Mouse (Mus musculus) layer of hippocampus, adult 11-12 months (tissue): ENCODE results near the gene Tgds.
"Not testable (repeated sequence)": the region's sequence is repeated elsewhere in the genome, so short reads cannot be mapped to it uniquely, and the experiment has no call there.

Experiments
- DNase-seq: peaks from one replicate; pipeline ENCODE4 v3.0.0; 2022; ENCODE audit warnings: low spot score

The Tgds gene

GRCm38 (mm10) chr14:118131931-118132641 lies 469 bp downstream of the Tgds start:
- DNase-seq = no peak

DNA sequence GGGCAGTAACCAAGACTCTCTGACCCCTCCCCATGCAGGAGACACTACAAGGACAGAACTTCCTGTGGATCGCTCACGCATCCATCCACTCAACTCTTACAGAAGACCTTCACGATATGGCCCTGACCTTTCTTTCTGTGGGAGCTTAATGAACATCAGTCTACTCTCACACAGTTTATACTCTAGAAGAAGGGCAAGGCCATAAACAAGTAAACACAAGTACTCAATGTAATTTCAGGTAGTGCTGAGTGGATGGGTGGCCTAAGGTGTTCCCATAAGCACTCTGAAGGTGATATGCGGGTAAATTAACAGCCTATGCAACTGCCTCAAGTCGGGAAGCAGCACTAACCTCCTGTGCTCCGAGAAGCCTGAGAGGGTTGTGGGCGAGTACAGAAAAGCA lies 1.1 kb downstream of the Tgds start:
- no peak for DNase-seq

- DNase-seq = no peak
These were observed 6.3 kb downstream of the Tgds start for GRCm38 (mm10) chr14:118126301-118126700.

- no peak for DNase-seq
These were observed 7.8 kb downstream of the Tgds start for GRCm38 (mm10) chr14:118124771-118125170.

DNA sequence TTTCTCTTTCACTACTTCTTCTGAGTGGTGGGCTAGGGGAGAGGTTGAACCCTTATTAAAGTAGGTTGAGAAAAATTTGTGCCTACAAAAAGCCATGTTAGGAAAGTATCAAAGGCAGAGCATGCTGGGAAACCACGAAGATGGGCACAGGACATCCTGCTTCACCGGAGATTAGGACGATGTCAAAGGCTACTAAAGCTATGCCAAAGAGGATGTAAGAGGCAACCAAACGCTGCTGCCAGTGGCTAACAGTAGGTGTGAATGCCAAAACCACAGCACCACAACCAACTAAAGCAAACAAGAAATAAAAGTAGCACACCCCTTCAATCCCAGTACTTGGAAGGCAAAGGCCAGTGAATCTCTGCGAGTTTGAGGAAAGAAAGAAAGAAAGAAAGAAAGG lies 8.4 kb downstream of the Tgds start:
- DNase-seq = no peak

GRCm38 (mm10) chr14:118113116-118113515 lies 19.4 kb downstream of the Tgds start:
- no peak for DNase-seq

DNA sequence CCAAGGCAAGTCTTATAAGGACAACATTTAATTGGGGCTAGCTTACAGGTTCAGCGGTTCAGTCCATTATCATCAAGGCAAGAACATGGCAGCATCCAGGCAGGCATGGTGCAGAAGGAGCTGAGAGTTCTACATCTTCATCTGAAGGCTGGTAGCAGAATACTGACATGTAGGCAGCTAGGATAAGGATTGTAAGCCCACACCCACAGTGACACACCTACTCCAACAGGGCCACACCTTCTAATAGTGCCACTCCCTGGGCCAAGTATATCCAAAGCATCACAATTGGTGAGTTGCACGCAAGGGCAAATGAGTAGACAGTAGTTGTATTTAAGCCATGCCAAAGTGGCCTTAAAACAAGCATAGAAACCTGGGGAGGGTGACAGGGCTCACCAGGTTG lies 25.1 kb downstream of the Tgds start:
- DNase-seq = not testable (repeated sequence)

DNA sequence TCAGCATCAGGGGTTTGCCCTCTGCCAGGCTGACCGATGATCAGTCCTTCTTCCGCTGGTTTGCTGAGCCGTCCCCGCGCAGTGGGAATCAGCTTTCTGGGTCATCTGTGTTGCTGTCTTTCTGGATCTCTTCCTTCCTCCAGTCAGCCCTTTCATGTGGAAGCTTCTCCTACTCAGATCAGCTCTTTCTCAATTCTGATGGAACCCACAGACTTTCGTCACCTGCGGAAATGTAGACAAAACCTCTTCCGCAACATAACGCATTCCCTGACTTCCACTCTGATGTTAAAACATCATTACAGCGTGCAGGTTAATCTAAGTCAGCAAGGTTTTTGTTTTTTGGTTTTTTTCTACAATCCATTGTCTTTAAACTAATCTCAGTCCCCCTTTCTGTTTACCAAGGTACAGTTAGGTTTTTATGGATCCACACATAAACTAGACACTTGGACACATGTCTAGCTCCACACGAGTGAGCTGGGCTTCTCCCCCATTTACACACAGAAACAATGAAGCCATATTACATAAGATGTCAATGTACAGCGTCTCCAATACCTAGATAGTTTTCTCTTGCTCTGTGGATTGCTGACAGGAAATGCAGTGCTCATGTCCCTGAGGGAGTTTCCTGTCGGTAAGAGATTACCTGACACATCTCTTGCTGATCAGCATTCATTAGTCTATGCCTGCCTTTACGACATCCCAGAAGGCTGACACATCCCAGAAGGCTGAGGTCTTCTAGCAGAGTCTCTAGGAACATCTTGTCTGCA lies 31.1 kb downstream of the Tgds start:
- DNase-seq = no peak

DNA sequence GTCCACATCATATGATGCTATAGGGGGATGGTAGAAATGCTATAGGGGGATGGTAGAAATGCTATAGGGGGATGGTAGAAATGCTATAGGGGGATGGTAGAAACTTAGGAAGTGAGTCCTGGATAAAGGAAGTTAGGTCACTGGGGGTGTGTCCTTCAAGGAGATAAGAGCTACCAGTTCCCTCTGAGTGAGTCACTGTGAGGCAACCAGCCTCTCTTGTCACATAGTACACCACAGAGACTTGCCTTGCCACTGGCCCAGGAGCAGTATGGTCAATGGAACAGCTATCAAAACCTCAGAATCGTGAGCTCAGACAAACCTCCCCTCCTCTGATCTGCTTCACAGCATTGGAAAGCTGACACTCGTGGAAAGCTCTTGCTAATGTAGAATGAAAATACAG lies 34.3 kb downstream of the Tgds start:
- no peak for DNase-seq

- no peak for DNase-seq
These were observed 42.7 kb downstream of the Tgds start for GRCm38 (mm10) chr14:118089806-118090392.

- DNase-seq = peak; percentile 92
These were observed 43.2 kb downstream of the Tgds start for GRCm38 (mm10) chr14:118089215-118089805.

DNA sequence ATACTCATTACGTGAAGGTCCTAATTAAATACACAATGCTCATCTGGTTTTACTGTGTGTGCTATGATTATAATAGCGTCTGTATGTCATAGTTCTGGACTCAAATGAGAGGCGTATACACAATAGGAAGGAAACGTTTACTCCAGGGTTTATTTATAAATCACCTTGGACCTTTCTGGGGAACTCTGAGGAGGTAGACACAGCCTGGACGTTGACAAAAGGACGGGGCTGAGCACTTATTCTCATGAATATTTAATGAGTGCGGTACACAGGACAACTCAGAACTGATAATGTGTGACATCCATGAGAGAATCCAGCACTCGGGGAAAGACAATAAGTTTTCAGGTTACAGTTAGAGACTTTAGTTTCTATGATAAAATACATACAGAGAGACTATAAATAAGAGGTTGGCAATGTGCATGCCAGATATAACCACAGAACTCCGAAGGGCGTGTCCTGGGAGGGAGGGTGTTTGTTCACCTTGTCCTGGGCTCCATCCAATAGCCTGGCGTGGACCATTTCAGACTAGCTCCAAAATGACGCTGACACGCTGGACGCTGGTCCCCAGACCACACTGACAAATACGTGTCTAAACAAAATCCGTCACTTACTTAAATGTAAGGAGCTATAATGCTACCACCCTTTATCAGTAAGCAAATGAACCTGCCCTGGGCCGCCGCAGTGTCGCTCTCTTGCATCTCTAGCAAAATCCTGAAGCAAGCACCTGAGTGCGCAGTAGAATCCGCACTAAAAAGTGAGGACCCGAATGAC lies 43.9 kb downstream of the Tgds start:
- DNase-seq = no peak

GRCm38 (mm10) chr14:118086271-118087035 lies 46.1 kb downstream of the Tgds start:
- DNase-seq = no peak

DNA sequence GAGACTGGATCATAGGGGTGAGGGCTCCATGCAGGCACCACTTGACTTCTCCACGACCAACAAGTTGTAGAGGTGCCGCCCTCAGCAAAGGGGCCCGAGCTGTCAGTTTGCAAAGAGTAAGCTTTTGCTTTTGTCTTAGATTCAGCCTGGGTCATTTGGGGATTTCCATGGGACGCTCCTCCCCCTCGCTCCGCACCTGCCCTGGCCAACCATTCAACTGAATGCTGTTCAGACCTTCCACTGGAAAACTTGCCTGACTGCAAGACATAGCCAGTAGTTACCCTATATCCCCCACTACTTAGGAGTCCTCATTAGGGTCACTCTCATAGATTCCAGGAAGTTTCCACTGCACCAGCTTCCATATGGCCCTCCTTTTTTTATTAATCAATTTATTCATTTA lies 48.7 kb downstream of the Tgds start:
- DNase-seq = no peak

DNA sequence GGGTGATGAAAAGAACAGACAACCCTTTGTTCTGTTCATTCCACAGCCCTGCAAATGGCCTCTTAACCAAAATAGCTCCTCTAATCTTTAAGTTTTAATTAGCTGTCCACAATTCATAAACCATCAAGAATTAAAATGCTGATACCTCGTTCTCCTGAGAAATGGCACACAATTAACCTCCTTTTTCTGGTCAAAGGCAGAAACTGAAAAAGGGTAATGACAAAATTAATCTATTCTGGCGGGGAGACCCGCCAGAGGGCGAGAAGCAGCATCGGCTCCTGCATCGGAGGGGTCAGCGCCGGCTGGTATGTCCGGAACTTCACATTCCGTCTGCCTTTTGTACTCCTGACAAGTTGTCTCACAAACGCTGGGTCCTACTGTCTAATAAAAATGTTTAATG lies 51.9 kb downstream of the Tgds start:
- DNase-seq = no peak

- no peak for DNase-seq
These were observed 62.5 kb downstream of the Tgds start for GRCm38 (mm10) chr14:118070100-118070499.

- DNase-seq = no peak
These were observed 63.0 kb downstream of the Tgds start for GRCm38 (mm10) chr14:118069439-118070079.
